Mouse (Mus musculus): ENCODE results near the gene Stmn1.

Stmn1 gene

DNA sequence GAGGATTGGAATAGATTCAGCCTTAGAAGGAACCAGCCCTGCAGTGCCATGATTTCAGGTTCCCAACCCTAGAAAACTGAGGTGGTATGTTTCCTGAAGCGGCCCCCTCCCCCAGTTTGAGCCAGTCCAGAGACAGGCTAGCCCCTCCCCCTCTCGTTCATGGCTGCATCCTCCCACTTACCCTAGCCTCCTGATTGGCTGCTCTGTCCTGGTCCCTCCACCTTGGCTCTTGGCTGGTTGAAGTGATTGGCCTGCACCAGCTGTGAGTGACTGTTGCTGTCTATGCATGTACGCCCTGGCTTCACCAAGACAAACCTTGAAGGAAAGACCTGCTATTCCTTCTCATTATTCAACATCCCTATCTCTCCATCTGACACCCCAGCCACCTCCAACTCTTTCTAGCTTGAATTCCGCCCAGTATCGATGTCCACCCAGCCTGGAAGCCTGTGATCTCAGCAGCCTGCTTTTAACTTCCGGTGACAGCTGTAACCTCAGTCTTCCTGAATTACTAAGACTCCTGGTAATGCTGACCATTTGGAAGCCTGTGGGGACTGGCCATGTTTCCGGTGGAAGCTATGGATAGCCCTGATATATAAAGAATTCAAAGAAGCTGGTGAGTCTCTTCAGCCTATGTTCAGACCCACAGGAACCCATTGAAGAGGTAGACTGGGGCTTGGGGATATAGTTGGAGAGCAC, 10.8 kb upstream of the Stmn1 start:
- no peak for DNase-seq (ENCODE audit: low spot score in 2 of 2)

DNA sequence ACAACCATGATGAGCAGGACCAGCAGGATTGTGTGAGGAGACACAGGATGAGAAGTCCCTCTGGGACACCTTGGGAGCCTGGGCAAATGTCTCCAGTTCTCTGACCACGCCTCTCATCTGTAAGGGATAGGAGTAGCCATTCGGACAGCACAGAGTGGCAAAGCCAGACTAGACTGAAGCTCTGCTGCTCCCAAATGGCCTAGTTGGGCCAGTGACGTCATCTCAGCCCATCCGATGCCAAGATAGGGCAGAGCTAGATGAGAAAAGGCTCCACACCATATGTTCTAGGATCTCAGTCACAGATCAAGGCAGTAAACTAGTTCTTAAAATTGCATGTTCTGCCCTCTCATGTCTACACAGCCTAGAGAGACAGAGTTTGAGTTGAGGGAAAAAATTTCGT, 9.3 kb upstream of the Stmn1 start:
- no peak for DNase-seq (ENCODE audit: low spot score in 2 of 2)

DNA sequence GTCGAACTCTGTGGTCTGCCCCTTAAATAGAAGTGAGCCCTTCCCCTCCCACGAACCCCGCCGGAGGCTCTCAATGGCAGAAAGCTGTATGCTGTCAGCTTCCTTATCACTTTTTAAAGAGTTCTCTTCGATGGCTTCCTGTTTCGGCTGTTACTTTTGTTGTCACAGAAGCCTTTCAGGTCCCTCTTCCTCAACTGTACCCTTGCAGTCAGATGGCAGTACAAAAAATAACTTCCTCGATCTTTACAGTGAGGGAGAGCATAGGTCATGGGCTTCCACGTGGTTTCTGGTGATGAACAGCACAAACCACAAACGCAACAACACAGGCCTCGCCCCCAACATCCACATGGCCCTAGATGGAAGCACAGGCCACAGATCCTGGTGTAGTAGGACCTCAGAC, 7.8 kb upstream of the Stmn1 start:
- DNase-seq (ENCODE audit: low spot score in 2 of 2): no peak

DNA sequence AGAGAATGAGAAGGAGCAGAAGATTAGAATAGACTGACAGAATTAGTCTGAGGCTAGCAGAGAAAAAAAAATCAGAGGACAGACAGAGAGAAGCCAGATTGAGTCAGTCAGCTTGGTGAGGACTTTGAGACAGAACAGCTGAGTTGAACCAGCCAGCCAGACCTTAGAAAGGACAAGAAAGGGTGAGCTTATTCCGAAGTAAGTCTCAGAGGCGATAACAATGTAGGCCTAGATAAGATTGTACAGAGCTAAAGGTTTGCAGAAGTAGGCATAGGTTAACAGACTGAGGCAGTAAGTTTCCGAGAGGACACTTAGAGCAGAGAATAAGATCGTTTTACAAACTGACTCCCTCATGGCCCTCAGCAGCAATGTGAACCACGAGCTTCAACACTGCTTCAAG, 6.9 kb upstream of the Stmn1 start:
- DNase-seq (ENCODE audit: low spot score in 2 of 2): no peak

DNA sequence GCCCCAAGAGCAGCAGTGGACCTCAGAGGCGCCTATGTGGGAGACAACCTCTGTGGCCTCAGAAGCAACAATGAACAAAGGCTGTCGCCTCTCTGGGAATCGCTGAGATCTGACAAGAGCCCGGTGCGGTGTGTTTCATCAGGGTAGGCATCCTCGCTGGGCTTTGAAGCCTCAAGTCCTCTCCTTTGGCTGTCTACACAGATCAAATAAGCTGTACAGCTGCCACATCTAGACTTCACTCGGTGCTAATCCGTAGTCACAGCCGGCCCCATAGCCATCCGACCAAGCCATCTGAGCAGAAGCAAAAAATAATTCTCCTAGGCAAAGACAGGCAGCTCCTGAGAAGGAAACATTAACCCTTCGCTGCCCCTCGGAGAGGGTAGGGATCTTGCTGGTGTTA, 2.3 kb upstream of the Stmn1 start:
- no peak for DNase-seq (ENCODE audit: low spot score in 2 of 2)

DNA sequence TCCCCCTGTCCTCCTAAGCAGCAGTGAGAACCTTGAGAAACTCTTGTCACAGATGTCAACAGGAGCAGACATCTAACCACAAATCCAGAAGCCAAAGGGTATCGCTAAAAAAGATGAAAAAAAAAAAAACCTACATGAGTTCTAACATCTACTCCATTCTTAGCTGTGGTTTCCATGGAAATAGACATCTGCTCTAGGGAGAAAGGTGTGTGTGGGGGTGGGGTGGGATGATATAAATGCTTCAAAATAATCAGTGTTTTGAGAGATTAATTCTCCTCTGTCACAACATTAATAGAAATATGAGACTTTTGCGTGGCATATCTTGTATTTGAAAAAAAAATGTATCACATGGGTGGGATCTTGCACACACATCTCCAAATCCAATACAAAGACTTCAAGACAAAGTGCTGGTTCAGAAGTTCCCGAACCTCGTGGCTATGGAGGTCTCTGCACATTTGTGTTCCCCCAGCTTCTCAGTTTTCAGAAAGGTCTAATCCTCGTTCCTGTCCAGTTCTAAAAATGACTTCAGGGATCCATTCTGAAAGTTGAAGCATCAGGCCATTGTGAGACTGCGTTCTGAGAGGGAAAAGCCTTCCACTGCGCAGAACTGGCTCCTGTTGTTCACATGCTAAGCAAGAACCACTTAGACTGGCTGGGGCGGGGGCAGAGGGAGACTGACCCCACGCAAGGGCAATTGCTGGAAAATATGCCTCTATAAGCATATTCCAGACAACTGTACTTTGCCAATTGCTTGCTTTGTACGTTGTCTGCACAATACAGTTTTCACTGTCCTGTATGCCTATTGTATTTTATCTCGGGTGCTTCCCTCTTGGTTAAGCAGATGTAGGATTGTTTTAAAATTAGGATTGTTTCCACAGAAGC, 1.5 kb upstream of the Stmn1 start:
- no peak for DNase-seq (ENCODE audit: low spot score in 2 of 2)

DNA sequence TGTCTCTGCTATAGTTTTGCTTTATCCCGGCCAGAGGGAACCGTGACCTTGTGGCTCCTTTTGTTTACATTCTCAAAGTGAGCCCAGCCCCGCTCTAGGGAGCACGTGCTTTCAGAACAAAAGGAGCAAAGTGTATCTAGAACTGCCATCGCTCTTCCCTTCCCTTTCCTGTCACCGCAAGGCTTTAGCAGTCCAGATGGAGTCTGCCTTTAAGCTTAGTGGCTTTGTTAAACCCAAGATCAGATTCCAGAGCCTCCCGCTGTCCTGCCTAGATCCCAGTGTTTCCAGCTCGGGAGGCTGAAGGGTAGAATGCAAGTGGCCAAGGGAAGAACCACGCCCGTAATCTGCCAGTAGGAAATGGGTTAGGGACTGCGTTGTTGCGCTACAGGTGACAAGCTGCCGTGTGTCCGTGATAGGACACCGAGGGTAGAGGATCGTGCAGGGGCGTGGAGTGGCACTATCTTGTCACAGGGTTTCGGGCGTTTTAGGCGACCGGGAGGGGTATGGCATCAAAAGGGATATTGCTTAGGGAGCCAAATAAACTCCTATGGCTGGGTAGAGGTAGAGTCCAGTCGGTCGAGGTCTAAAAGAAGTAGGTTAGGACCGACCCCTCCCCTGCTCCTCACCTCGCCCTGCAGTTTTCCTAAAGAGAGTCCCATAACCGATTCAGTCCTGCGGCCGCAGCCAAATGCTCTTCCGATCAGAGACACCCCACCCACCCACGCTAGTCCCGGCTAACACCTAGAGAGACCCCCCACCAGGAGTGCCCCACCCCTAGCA, 495 bp upstream of the Stmn1 start:
- DNase-seq (ENCODE audit: low spot score in 2 of 2): peak in 1 of 2 experiments; percentile 65

DNA sequence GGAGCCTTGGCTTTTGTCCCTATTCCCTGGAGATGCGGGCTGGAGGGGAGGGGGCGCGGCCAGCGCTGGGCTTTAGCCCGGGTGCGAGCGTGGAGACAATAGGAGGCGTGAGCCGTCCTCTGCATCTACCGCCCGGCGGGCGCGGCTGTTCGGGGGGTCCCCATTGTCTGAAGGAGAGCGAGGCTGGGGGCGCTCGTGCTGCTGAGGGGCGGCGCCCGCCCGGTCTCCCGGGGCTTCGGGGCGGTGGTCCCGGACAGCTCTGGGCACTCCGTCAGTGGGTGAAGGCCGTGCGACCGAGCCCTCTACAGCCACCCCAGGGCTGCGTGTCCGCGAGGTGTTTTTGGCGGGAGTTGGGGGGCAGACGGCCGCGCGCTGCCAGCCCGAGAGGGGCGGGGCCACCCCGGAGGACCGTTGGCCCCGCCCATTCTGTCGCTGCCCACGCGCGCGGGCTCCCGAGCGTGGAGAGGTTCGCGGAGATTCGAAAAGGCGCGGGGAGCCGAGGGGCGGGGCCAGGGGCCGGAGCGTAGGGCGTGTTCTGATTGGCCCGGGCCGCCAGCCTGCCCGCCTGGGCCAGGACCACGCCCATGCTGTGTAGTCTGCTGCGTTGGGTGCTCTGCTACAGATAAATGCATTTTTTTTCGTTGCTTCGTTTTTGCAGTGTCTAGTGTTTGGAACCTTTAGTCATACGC, 602 bp downstream of the Stmn1 start:
- DNase-seq (ENCODE audit: low spot score in 2 of 2): peak; percentile 95 to 97

DNA sequence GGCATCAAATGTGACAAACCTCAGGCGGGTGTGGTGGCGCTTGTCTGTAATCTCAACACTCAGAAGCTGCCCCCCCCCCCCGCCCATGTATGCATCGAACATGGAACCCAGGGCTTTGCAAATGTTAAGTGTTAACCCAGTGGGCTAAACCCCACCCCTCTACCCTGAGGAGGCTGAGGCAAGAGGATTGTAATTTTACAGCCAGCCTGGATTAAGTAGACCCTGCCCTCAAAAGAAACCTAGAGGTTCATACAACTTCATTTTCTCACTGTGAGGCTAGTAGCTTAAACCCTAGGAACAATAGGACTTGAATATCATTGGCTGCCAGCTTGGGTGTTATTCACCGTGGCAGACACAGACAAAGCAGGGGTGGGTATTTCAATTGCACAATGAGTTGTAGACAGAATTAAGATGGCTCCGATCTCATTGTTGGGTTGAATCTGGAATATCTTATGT, 1.2 kb downstream of the Stmn1 start:
- peak in 1 of 2 experiments; percentile 37 for DNase-seq (ENCODE audit: low spot score in 2 of 2)

DNA sequence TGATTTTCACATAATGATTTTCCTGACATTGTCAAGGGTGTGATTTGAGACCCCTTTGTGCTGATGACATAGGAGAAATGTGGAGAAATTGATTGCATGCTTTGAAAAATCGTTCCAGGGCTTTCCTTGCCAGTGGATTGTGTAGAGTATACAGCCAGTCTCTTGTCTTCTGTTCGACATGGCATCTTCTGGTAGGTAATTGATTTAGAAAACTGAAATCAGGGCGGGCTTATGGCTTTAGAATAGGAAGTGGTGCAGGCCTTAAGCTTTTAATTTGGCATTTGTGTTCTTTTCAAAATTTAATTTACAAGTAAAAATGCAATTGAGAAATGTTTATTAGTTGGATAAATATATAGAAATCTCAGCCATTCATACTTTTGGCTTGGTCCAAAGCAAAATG, 1.9 kb downstream of the Stmn1 start:
- no peak for DNase-seq (ENCODE audit: low spot score in 2 of 2)

DNA sequence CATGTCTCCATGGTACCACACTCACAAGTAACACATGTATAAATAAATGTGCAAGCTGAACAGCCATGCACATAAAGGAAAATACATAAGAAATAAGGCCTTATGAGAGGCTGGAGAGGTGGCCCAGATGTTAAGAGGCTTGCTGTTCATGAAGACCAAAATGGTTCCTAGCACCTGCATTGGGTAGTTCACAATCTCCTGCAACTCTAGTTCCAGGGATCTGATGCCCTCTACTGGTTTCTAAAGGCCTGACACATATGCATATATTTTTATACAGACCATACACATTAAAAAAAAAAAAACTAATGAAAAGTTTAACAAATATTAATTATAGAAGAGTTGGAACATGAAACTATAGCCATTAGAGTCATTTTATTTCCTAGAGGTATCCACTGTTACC, 3.3 kb downstream of the Stmn1 start:
- peak in 1 of 2 experiments; percentile 31 for DNase-seq (ENCODE audit: low spot score in 2 of 2)

DNA sequence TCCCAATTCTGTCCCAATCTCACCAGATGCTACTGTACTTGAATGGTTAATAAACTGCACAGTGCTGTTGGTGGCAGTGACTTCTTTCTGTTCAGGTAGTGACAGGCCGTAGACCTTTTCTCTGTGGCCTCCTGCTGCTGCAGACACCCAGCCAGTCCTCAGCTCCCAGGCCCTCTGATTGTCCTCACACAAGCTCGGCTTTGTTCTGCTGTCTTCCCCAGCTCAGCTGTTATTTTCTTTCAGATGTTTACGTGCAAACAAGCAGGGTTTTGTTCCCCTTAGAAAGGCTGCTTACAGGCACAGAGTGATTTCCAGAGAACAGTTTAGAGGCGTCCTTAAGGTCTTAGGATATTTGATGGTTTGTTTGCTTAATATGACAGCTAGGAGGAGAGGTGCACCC, 5.6 kb downstream of the Stmn1 start:
- peak; percentile 21 to 53 for DNase-seq (ENCODE audit: low spot score in 2 of 2)

DNA sequence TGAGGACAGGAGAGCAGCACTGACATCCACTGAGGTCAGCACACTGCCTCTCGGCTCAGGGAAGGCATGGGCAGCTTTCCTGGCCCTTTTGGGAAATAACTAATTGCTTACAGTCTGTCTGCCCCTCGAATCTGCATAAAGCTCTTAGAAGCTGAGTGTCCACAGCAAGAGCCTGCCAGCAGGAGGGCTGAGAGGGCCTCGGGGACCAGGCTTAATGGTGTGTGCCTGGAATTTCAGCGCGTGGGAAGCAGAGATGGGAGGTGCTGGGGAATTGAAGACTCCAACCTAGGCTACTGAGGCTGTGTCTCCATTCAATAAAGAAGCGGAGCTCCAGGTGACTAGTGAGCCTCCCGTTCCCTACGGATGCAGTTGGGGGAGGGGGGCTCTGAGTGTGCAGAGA, 6.1 kb downstream of the Stmn1 start:
- peak; percentile 33 to 50 for DNase-seq (ENCODE audit: low spot score in 2 of 2)

DNA sequence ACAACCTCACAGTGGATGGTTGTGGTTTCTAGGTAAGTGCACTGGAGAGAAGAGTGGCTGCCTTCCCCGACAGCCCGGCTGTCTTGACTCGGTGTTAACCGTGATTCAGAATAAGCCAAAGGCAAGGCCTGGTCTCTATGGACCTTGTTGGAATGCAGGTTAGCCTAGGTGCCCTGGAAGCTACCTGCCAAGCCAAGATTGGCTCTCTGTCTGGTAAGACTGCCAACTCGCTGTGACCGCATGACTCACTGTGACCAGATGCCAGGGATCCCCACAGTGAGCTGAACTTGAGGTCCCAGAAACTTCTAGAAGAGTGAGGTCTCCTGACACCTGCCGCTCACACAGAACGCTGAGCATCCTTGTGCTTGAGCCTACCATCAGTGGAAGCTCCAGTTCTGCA, 8.8 kb downstream of the Stmn1 start:
- no peak for DNase-seq (ENCODE audit: low spot score in 2 of 2)

DNA sequence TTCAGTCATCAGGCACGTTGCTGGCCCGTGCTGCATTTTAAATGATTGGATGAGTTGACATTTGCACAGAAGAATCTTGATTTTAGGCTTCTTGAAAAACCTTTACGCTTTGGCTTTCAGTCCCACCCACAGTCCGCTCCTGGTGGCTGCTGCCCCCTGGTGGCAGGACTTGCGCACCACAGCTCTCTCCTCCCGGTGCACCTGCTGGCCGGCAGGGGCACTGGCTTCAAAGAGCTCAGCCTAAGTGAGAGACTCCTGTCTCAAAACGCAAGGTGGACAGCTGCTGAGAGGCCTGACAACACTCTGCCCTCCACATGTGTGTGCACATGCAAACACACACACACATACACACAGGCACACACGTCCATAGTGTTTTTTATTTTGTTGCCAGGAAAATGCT, 9.9 kb downstream of the Stmn1 start:
- DNase-seq (ENCODE audit: low spot score in 2 of 2): peak; percentile 91 to 95

DNA sequence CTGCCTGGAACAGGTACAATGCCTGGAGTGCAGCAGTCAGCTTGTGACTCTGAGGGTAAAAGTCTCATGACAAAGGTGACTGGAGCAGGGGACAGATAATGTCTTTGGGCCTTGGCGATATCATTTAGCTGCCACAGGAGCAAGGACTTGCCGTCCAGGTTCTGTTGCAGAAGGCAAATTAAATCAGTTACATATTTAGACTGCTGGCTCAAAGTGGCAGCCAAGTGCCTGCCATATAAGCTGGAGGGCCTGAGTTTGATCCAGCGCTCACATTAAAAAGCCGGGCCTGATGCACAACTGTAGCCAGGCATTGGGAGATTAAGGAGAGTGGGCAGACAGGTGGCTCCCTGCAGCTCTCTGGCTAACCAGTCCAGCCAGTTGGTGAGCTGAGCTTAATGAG, 11.7 kb downstream of the Stmn1 start:
- DNase-seq (ENCODE audit: low spot score in 2 of 2): no peak

DNA sequence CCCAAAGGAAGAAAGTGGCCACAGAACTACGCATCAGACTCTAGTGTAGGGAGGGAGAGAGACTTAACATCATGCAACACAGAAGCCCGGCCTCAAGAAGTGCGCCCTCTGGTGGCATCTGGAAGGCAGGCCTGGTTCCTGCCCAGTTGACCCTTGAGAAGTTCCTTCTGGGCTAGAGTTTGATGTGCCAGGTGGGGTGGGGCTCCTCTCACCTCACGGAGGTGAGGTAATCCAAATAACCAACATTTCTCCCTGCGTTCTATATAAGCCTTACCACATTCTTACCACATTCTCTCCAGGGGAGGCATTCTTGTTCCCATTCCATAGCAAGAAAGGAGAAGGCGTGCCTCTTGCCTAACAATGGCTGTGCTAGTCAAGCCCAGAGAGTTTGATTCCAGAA, 12.7 kb downstream of the Stmn1 start:
- peak in 1 of 2 experiments; percentile 81 for DNase-seq (ENCODE audit: low spot score in 2 of 2)

DNA sequence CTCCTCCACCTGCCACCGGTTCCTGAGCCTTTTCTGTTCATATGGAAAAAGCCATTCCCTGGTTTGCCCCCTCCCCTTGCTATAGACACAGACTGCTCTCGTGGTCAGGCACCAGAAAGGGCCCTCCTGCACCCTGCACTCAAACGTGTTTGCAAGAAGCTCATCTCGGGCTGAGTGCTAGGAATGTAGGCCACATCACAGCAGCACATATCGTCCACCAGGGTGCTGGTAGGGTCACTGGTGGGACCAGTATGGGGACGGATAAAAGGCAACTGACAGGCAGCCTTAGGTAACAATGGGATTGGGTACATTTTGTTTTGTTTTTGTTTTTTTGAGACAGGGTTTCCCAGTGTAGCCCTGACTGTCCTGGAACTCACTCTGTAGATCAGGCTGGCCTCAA, 13.2 kb downstream of the Stmn1 start:
- no peak for DNase-seq (ENCODE audit: low spot score in 2 of 2)

DNA sequence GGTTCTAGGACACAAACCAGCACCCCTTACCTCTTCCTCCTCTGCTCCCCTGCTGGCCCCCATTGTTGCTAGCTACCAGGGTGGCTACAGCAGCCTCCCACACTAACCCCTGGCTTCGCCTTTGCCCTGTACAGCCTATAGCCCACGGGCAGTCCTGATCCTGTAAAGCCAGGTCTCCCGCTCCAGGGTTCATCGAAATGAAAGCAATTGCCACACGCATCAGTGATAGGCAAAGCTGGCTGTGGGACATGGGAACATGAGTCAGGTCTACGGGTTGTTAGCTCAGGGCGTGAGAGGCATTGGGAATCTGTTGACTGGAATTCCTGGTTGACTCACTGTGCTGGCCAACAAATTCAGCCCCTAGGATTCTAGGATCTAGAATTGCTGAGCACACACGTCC, 14.3 kb downstream of the Stmn1 start:
- no peak for DNase-seq (ENCODE audit: low spot score in 2 of 2)

DNA sequence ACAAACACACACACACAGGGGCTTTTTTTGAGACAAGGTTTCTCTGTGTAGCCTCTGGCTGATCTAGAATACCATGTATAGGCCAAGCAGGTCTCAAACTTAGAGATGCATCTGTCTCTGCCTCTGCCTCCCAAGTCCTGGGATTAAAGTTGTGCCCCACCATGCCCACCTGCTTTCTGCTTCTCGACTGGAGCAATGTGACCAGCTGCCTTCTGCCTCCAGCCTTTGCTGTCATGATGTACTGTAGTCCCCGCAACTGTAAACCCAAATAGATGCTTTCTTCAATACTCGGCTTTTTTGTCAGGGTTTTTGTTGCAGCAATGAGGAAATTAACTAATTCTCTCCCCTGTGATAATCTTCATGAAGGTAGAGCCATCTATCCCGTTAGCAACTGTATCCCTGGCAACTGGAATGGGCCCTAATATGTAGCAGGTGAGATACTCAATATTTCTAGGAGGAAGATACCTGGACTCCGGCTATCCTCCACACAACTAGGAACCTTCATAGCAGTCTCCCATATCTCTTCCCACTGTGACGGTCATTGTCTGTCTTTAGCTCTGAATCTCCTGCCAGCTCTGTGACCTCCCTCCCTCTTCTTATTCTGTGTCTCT, 15.1 kb downstream of the Stmn1 start:
- DNase-seq (ENCODE audit: low spot score in 2 of 2): no peak

DNA sequence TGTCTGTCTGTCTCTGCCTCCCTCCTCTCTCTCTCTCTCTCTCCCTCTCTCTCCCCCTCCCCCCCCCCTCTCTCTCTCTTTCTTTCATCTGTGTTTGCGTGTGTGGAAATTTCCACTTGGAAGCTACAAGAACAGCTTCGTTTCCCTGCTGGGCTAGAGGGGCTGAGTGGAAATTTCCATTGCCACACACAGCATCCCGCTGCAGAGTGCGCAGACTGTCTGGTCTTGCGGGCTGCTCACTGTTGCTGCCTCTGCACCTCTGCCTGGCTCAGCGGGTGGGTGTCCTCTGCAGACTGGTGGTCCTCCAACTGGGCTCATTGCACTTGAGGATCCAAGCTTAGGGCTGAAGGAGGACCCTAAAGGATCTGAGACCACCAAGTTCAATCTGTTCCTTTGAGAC, 15.6 kb downstream of the Stmn1 start:
- no peak for DNase-seq (ENCODE audit: low spot score in 2 of 2)

All from right cerebral cortex, postnatal 10 days (tissue).